Mouse (Mus musculus): ENCODE measurements around the gene Vmn2r26. TPM values are rescaled to one million over a fixed set of nuclear protein-coding genes. Genes with fewer than 3 reads are reported as not detected.
"Not testable (repeated sequence)": the region's sequence is repeated elsewhere in the genome, so short reads cannot be mapped to it uniquely, and the experiment has no call there.

The Vmn2r26 gene
- not detected for total RNA-seq (2021)
- long read RNA-seq, experiment 1 = 0 reads
- long read RNA-seq, experiment 2 = 0 reads

GRCm38 (mm10) chr6:124024268-124024667, at the start of gene Vmn2r26:
TSS of gene Vmn2r26 (plus strand) at chr6:124024568.
- not testable (repeated sequence) for DNase-seq

DNA sequence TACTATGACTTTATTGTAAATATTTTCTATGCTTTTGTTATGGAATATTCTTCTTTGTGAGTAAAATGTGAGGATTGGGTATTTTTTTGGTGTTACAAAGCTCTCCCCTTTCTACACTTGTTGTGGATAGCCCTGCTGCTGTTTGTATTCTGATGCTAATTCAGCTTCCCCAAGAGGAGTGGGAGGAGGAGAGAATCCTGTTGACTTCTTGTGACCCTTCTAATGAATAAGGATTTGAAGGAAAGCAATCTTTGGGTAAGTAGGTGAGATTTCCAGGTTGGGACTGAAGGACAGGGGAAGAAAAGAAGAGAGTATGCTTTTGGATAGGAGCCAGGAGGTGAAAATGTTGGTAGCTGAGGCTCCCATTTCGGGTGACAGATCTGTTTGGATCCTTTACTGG, 3.5 kb upstream of the Vmn2r26 start:
- DNase-seq = no peak

DNA sequence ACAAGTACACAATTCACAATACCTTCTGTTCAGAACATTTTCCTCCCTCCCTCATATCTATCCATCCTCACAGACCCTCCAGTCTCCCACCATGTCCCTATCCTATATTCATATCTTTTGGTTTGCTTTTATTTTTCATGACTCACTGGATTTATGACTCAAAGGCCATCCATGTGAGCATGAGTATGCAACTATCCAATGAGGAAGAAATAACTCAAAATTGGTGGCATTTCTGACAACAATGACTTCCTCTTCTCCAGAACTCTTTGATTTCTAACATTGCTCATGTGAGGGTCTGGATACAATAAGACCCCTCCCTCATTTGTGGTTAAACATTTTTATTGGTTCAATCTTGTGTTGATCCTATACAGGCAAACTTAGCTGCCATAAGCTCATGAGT, 24.0 kb downstream of the Vmn2r26 start:
- no peak for DNase-seq

- DNase-seq = not testable (repeated sequence)
Measured at GRCm38 (mm10) chr6:124053611-124054010, 29.2 kb downstream of the Vmn2r26 start.

GRCm38 (mm10) chr6:124102334-124102733, 78.0 kb downstream of the Vmn2r26 start:
- no peak for DNase-seq

Other genes starting within 250 kb of the Vmn2r26 start
- gene Vmn2r24, start 245.7 kb upstream of the Vmn2r26 start, total RNA-seq (2021) = not detected
- gene Vmn2r25, start 171.1 kb upstream of the Vmn2r26 start, total RNA-seq (2021) = not detected
- not detected for gene Vmn2r27, start 207.3 kb downstream of the Vmn2r26 start, total RNA-seq (2021)

Measured in gastrocnemius, postnatal 10 days (tissue).